Mouse (Mus musculus) embryonic facial prominence, embryonic 10.5 days (tissue): Measurements from ENCODE around the gene Ndufa11. TPM values are rescaled to one million over a fixed set of nuclear protein-coding genes. Genes with fewer than 3 reads are reported as not detected.
A peak's percentile ranks its signal among the peaks of the same experiment; 100 is the strongest.

Source experiments
- DNase-seq: peaks from one replicate; pipeline ENCODE4 v3.0.0-alpha.2; 2017; ENCODE audit warnings: low spot score
- H3K27ac ChIP-seq: fragments of 300-500 bp; sonication (generic); replicated peaks from 2 replicates; pipeline ENCODE4 v1.5.1; 2016; ENCODE audit warnings: mild to moderate bottlenecking
- H3K27me3 ChIP-seq: fragments of 300-500 bp; sonication (generic); replicated peaks from 2 replicates; pipeline ENCODE4 v1.6.1; 2016; ENCODE audit warnings: low read depth, mild to moderate bottlenecking; ENCODE audit not compliant: poor library complexity, severe bottlenecking
- H3K36me3 ChIP-seq: fragments of 300-500 bp; sonication (generic); replicated peaks from 2 replicates; pipeline ENCODE4 v1.6.1; 2016; ENCODE audit warnings: mild to moderate bottlenecking, moderate library complexity
- H3K4me1 ChIP-seq: fragments of 300-500 bp; sonication (generic); 2 replicates; pipeline ENCODE4 v1.6.1; 2016
- H3K4me3 ChIP-seq: fragments of 300-500 bp; sonication (generic); 2 replicates; pipeline ENCODE4 v1.5.1; 2016; ENCODE audit warnings: mild to moderate bottlenecking, moderate library complexity
- H3K9me3 ChIP-seq: fragments of 300-500 bp; sonication (generic); 2 replicates; pipeline ENCODE4 v1.6.1; 2016; ENCODE audit warnings: mild to moderate bottlenecking
- whole genome bisulfite sequencing: fragments of 180-500 bp; shearing (Covaris S2); methylation state at CpG from one replicate; pipeline ENCODE4 v1.1.7; 2016; 5-methylcytosine and 5-hydroxymethylcytosine counted together
- polyA plus RNA-seq: library from polyadenylated mRNA; unstranded; fragments of >200 nt; fragmentation: Nextera tagmentation; extraction: Ambion mirVana; gene quantifications from 2 replicates; pipeline ENCODE4 v1.2.1, GENCODE M21; 2016

The Ndufa11 gene
- polyA plus RNA-seq: 388 and 402 TPM in 2 replicates

- no peaks in the 10 kb centered on the region for H3K9me3 ChIP-seq
- no peaks in the 10 kb centered on the region for H3K27me3 ChIP-seq
- peaks cover 33% of the 10 kb centered on the region for H3K36me3 ChIP-seq
- peak; percentile 97 for DNase-seq
- H3K4me3 ChIP-seq: peak within 1 kb of the TSS; percentile 68
- H3K4me1 ChIP-seq: peaks cover 31% of the 10 kb centered on the region
- WGBS: under 1% methylated on average over 59 of the region's 59 CpGs
- peak within 1 kb of the TSS; percentile 90 for H3K27ac ChIP-seq
These were observed at the start of gene Ndufa11, which contains the start of gene Vmac for GRCm38 (mm10) chr17:56717363-56718058. Gene Ndufa11 (plus strand): TSS chr17:56717767. Gene Vmac (minus strand): TSS chr17:56718022.

- Histone ChIP-seq H3K4me1 (peaks cover 32% of the 10 kb centered on the region), H3K9me3 (no peaks in the 10 kb centered on the region), H3K27ac (peak overlapping the region; percentile 72), H3K4me3 (peak overlapping the region; percentile 61), H3K27me3 (peaks cover 22% of the 10 kb centered on the region), H3K36me3 (no peaks in the 10 kb centered on the region)
- 4% methylated on average over 31 of the region's 31 CpGs for WGBS
- peak; percentile 93 for DNase-seq
These were observed 49.0 kb upstream of the Ndufa11 start for GRCm38 (mm10) chr17:56668384-56669144.

- WGBS: 88% methylated on average over 8 of the region's 8 CpGs
- peaks cover 3% of the 10 kb centered on the region for H3K36me3 ChIP-seq
- no peak overlapping the region for H3K27ac ChIP-seq
- H3K9me3 ChIP-seq: no peaks in the 10 kb centered on the region
- H3K4me1 ChIP-seq: peaks cover 28% of the 10 kb centered on the region
- H3K4me3 ChIP-seq: no peak overlapping the region
- no peak for DNase-seq
- peaks cover 22% of the 10 kb centered on the region for H3K27me3 ChIP-seq
These were observed 47.8 kb upstream of the Ndufa11 start for GRCm38 (mm10) chr17:56669766-56670165.

- Histone ChIP-seq H3K4me1 (peaks cover 40% of the 10 kb centered on the region), H3K27me3 (peaks cover 6% of the 10 kb centered on the region), H3K27ac (peak within 1 kb of the TSS; percentile 97), H3K4me3 (peak within 1 kb of the TSS; percentile 86), H3K9me3 (no peaks in the 10 kb centered on the region), H3K36me3 (peaks cover 36% of the 10 kb centered on the region)
- DNase-seq: peak; percentile 100
- under 1% methylated on average over 66 of the region's 66 CpGs for WGBS
These were observed 44.5 kb upstream of the Ndufa11 start, which contains the start of gene Ranbp3 for GRCm38 (mm10) chr17:56672941-56673646. Gene Ranbp3 (plus strand): TSS chr17:56673294.

- Histone ChIP-seq H3K4me1 (peaks cover 33% of the 10 kb centered on the region), H3K27me3 (no peaks in the 10 kb centered on the region), H3K4me3 (peak overlapping the region; percentile 86), H3K9me3 (no peaks in the 10 kb centered on the region), H3K27ac (peak overlapping the region; percentile 97), H3K36me3 (peaks cover 42% of the 10 kb centered on the region)
- 2% methylated on average over 37 of the region's 37 CpGs for WGBS
- DNase-seq: no peak
These were observed 43.7 kb upstream of the Ndufa11 start for GRCm38 (mm10) chr17:56673647-56674416.

- Histone ChIP-seq H3K4me1 (no peaks in the 10 kb centered on the region), H3K4me3 (no peak overlapping the region), H3K27ac (no peak overlapping the region), H3K9me3 (no peaks in the 10 kb centered on the region), H3K27me3 (no peaks in the 10 kb centered on the region), H3K36me3 (peaks cover 98% of the 10 kb centered on the region)
- DNase-seq: no peak
- 79% methylated on average over 4 of the region's 4 CpGs for WGBS
These were observed 35.8 kb upstream of the Ndufa11 start for GRCm38 (mm10) chr17:56681791-56682190.

GRCm38 (mm10) chr17:56682880-56683279, 34.7 kb upstream of the Ndufa11 start:
- Histone ChIP-seq H3K4me1 (no peaks in the 10 kb centered on the region), H3K27me3 (no peaks in the 10 kb centered on the region), H3K4me3 (no peak overlapping the region), H3K27ac (no peak overlapping the region), H3K9me3 (no peaks in the 10 kb centered on the region), H3K36me3 (peaks cover 98% of the 10 kb centered on the region)
- no peak for DNase-seq
- WGBS: 72% methylated on average over 3 of the region's 3 CpGs

GRCm38 (mm10) chr17:56683546-56684140, 33.9 kb upstream of the Ndufa11 start:
- DNase-seq: no peak
- H3K27me3 ChIP-seq: no peaks in the 10 kb centered on the region
- no peaks in the 10 kb centered on the region for H3K4me1 ChIP-seq
- no peaks in the 10 kb centered on the region for H3K9me3 ChIP-seq
- no peak overlapping the region for H3K27ac ChIP-seq
- 90% methylated on average over 5 of the region's 5 CpGs for whole genome bisulfite sequencing
- peaks cover 100% of the 10 kb centered on the region for H3K36me3 ChIP-seq
- no peak overlapping the region for H3K4me3 ChIP-seq

GRCm38 (mm10) chr17:56684649-56685048, 32.9 kb upstream of the Ndufa11 start:
- Histone ChIP-seq H3K4me1 (no peaks in the 10 kb centered on the region), H3K4me3 (no peak overlapping the region), H3K36me3 (peaks cover 100% of the 10 kb centered on the region), H3K9me3 (no peaks in the 10 kb centered on the region), H3K27ac (no peak overlapping the region), H3K27me3 (no peaks in the 10 kb centered on the region)
- 90% methylated on average over 2 of the region's 2 CpGs for WGBS
- DNase-seq: no peak

- DNase-seq: no peak
- Histone ChIP-seq H3K36me3 (peaks cover 100% of the 10 kb centered on the region), H3K4me1 (no peaks in the 10 kb centered on the region), H3K4me3 (no peak overlapping the region), H3K27me3 (no peaks in the 10 kb centered on the region), H3K9me3 (no peaks in the 10 kb centered on the region), H3K27ac (no peak overlapping the region)
- 90% methylated on average over 4 of the region's 4 CpGs for WGBS
These were observed 30.8 kb upstream of the Ndufa11 start for GRCm38 (mm10) chr17:56686801-56687200.

GRCm38 (mm10) chr17:56688045-56688444, 29.5 kb upstream of the Ndufa11 start:
- H3K4me3 ChIP-seq: no peak overlapping the region
- H3K9me3 ChIP-seq: no peaks in the 10 kb centered on the region
- no peak overlapping the region for H3K27ac ChIP-seq
- H3K27me3 ChIP-seq: no peaks in the 10 kb centered on the region
- H3K4me1 ChIP-seq: no peaks in the 10 kb centered on the region
- H3K36me3 ChIP-seq: peaks cover 100% of the 10 kb centered on the region
- DNase-seq: no peak
